7 mouse cellular contexts compared by ENCODE assay signal in the genomic region with DNA sequence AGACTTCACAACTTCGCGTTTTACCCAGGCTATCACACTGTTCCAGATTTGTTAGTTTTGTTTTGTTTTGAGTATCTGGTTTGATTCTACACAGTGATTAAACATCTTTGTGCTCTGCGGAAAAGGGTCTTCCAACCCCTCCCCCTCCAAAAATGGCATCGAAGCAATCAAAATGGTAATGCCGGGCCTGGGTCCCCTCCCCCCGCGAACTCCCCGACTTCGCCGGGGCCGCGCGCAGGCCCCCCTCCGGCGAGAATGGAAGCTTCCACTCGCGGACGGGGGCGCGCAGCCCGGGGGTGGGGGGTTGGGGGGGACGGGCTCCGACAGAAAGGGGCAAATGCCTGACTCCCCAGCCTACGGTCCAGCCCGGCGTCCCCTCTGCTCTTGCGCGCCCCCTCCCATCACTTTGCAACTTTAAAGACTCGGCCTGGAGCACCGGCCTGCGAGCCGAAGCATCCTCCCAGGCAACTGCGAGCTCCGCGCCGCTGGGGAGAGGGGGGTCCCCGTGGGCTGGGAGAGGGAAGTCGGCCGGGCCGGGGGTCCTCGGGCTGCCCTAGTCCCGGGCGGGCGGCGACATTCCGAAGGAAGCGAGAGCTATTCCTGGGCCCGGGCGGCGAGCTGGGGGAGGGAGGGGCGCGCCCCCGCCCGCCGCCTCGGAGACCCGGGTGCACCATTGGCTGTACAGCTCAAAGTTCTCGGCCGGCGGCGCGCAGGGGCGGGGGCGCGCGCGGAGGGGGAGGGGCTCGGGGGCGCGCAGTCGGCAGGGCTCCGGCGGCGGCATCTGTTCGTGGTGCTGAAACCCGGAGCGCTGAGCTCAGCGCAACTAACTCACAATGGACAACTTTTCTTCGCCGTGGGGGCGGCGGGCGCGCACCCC. TPM values are rescaled to one million over a fixed set of nuclear protein-coding genes. Genes with fewer than 3 reads are reported as not detected.
DNase-seq lines count a peak whose midpoint lies in the region; ATAC-seq lines count a peak whose summit lies in the region.

No protein-coding gene starts in this region.

- peak overlapping the region; percentile 81 for H3K9ac ChIP-seq in limb, embryonic 12.5 days (replicated peaks)
- H3K9ac ChIP-seq in midbrain, embryonic 14.5 days (replicated peaks; ENCODE audit: low read length) = peak overlapping the region; percentile 77
- H3K9ac ChIP-seq in stomach, embryonic 14.5 days (replicated peaks; ENCODE audit: low read depth, low read length) = no peak overlapping the region; the same call in 1 of the 2 replicates

- WGBS in limb, embryonic 12.5 days = under 1% methylated on average over 81 of the region's 84 CpGs
- under 1% methylated on average over 82 of the region's 84 CpGs for WGBS in midbrain, embryonic 14.5 days
- WGBS in stomach, embryonic 14.5 days = 1% methylated on average over 81 of the region's 84 CpGs

- peaks cover 22% of the 10 kb centered on the region for H3K27me3 ChIP-seq in limb, embryonic 12.5 days
- no peaks in the 10 kb centered on the region for H3K27me3 ChIP-seq in midbrain, embryonic 14.5 days (ENCODE audit: control insufficient read depth, insufficient read depth, low read length)
- no peaks in the 10 kb centered on the region for H3K27me3 ChIP-seq in stomach, embryonic 14.5 days (ENCODE audit: control insufficient read depth, insufficient read depth, low read length)

- peak overlapping the region; percentile 71 for H3K4me3 ChIP-seq in limb, embryonic 12.5 days (replicated peaks)
- peak overlapping the region; percentile 67 for H3K4me3 ChIP-seq in midbrain, embryonic 14.5 days (replicated peaks; ENCODE audit: low read depth, low read length)
- peak overlapping the region; percentile 58 for H3K4me3 ChIP-seq in stomach, embryonic 14.5 days (ENCODE audit: low read depth, low read length)

- peaks cover 41% of the 10 kb centered on the region for H3K4me1 ChIP-seq in limb, embryonic 12.5 days (replicated peaks)
- H3K4me1 ChIP-seq in midbrain, embryonic 14.5 days (ENCODE audit: control insufficient read depth, insufficient read depth, low read length) = peaks cover 43% of the 10 kb centered on the region
- peaks cover 24% of the 10 kb centered on the region for H3K4me1 ChIP-seq in stomach, embryonic 14.5 days (ENCODE audit: control insufficient read depth, insufficient read depth, low read length)

- no peaks in the 10 kb centered on the region for H3K36me3 ChIP-seq in limb, embryonic 12.5 days
- no peaks in the 10 kb centered on the region for H3K36me3 ChIP-seq in midbrain, embryonic 14.5 days (ENCODE audit: control insufficient read depth, insufficient read depth, low read length)
- no peaks in the 10 kb centered on the region for H3K36me3 ChIP-seq in stomach, embryonic 14.5 days (ENCODE audit: control insufficient read depth, insufficient read depth, low read length)

- ATAC-seq in limb, embryonic 12.5 days (ENCODE audit: insufficient number of reproducible peaks, insufficient read depth, low FRiP score, low TSS enrichment, low read depth) = peak; percentile 66
- ATAC-seq in midbrain, embryonic 14.5 days (ENCODE audit: low FRiP score, low TSS enrichment) = peak; percentile 67
- peak; percentile 53 for ATAC-seq in stomach, embryonic 14.5 days (ENCODE audit: insufficient number of reproducible peaks, insufficient read depth, low FRiP score, low read depth)

- H3K9me3 ChIP-seq in limb, embryonic 12.5 days = no peaks in the 10 kb centered on the region
- H3K9me3 ChIP-seq in midbrain, embryonic 14.5 days (ENCODE audit: control insufficient read depth, low read length) = no peaks in the 10 kb centered on the region
- H3K9me3 ChIP-seq in stomach, embryonic 14.5 days (ENCODE audit: control insufficient read depth, low read depth, low read length) = no peaks in the 10 kb centered on the region

- H3K27ac ChIP-seq in limb, embryonic 12.5 days = peak overlapping the region; percentile 95
- peak overlapping the region; percentile 91 for H3K27ac ChIP-seq in midbrain, embryonic 14.5 days (replicated peaks; ENCODE audit: low read depth, low read length)
- H3K27ac ChIP-seq in stomach, embryonic 14.5 days (ENCODE audit: low read length) = no peak overlapping the region

- peak; percentile 79 to 90 for DNase-seq in adrenal gland, postnatal 36 days
- DNase-seq in embryo, embryonic 9.5 days (ENCODE audit: extremely low spot score) = peak; percentile 96
- peak; percentile 99 for DNase-seq in heart, adult 11 months
- peak; percentile 73 for DNase-seq in kidney, adult 11 months
- peak; percentile 89 for DNase-seq in midbrain, embryonic 14.5 days

- peak overlapping the region; percentile 100 for H3K4me2 ChIP-seq in limb, embryonic 12.5 days
- peak overlapping the region; percentile 71 for H3K4me2 ChIP-seq in midbrain, embryonic 14.5 days (ENCODE audit: low read length)
- H3K4me2 ChIP-seq in stomach, embryonic 14.5 days (replicated peaks; ENCODE audit: low read depth, low read length) = peak overlapping the region; percentile 99

RNA-seq across cellular contexts. Expression of a gene that starts 2.4 kb away (rescaled TPM):
- 1 to 10 TPM; 1.1 to 2.0 TPM for total RNA-seq in adrenal gland, postnatal 36 days (2021)
- 0.84 and 2.0 TPM in 2 replicates for polyA plus RNA-seq in limb, embryonic 12.5 days (2016; fragmentation: Nextera tagmentation; extraction: Ambion mirVana)
- polyA plus RNA-seq in midbrain, embryonic 14.5 days (2014; fragmentation: Nextera tagmentation; extraction: Ambion mirVana) = 21.7 and 27.4 TPM in 2 replicates
- polyA plus RNA-seq in stomach, embryonic 14.5 days (2014; fragmentation: Nextera tagmentation; extraction: Ambion mirVana) = 1.8 and 2.8 TPM in 2 replicates
